Mouse (Mus musculus) kidney, adult 2 months (tissue): ENCODE data around the gene Dock4.

Experiments
- CTCF ChIP-seq: fragments of 200-500 bp; conservative IDR thresholded peaks from 2 replicates; pipeline ENCODE4 v1.5.1; 2011; ENCODE audit warnings: low read depth, mild to moderate bottlenecking, control low read depth, low read length, moderate library complexity, mixed read lengths; ENCODE audit not compliant: insufficient read depth, insufficient read length
- POLR2A ChIP-seq: fragments of 200-500 bp; IDR thresholded peaks from one replicate; pipeline ENCODE4 v1.6.1; 2011; ENCODE audit warnings: low read depth, low read length, control low read depth

- TF ChIP-seq CTCF (no peak), POLR2A (no peak)
These were observed 46.8 kb upstream of the Dock4 start for GRCm38 (mm10) chr12:40398916-40399315.
